Mouse (Mus musculus) CH12.LX (cell line): ENCODE results near the gene Slc29a4. TPM values are rescaled to one million over a fixed set of nuclear protein-coding genes. Genes with fewer than 3 reads are reported as not detected.

Experiments used
- DNase-seq: peaks from one replicate; pipeline ENCODE4 v3.0.0-alpha.2; 2013; ENCODE audit errors: extremely low read depth
- H3K27ac ChIP-seq: 2 replicates; pipeline ENCODE4 v1.5.1; 2012; ENCODE audit warnings: low read depth, mild to moderate bottlenecking, control low read depth, moderate library complexity; ENCODE audit not compliant: insufficient read depth
- H3K27me3 ChIP-seq: replicated peaks from 2 replicates; pipeline ENCODE3; 2012; ENCODE audit warnings: inconsistent platforms
- H3K36me3 ChIP-seq, 2 experiments: replicated peaks in 1 of 2; 2 replicates each; pipeline versions ENCODE3 to v1.6.1; 2012; ENCODE audit warnings: inconsistent platforms in 1 of 2, low read length in 1 of 2, mild to moderate bottlenecking in 1 of 2, mixed read lengths in 1 of 2, moderate library complexity in 1 of 2; ENCODE audit not compliant: control insufficient read depth in 1 of 2, insufficient read depth in 1 of 2
- H3K4me1 ChIP-seq, 2 experiments: 2 replicates each; pipeline ENCODE4 v1.6.1; 2012; ENCODE audit warnings: inconsistent platforms in 1 of 2, moderate library complexity in 1 of 2; ENCODE audit not compliant: insufficient read depth in 2 of 2, control insufficient read depth in 1 of 2
- H3K4me2 ChIP-seq: 2 replicates; pipeline ENCODE4 v1.6.1; 2012; ENCODE audit warnings: low read depth, mild to moderate bottlenecking, control low read depth; ENCODE audit not compliant: poor library complexity, insufficient read depth, severe bottlenecking
- H3K4me3 ChIP-seq, 3 experiments: fragments of 150-350 bp in 1 of 3; sonication (generic) in 1 of 3; replicated peaks in 1 of 3; 2 replicates each; pipeline versions ENCODE3 to v1.5.1; 2011 to 2012; ENCODE audit warnings: low read depth in 2 of 3, low read length in 2 of 3, mild to moderate bottlenecking in 2 of 3, moderate library complexity in 2 of 3, control low read depth in 1 of 3, improper control_type of control experiment in 1 of 3, inconsistent platforms in 1 of 3, mixed read lengths in 1 of 3; ENCODE audit not compliant: poor library complexity in 1 of 3
- H3K79me2 ChIP-seq: replicated peaks from 2 replicates; pipeline ENCODE4 v1.6.1; 2012; ENCODE audit warnings: mild to moderate bottlenecking, moderate library complexity; ENCODE audit not compliant: control insufficient read depth, poor library complexity, insufficient read depth, severe bottlenecking; ENCODE audit errors: extremely low read depth
- H3K9ac ChIP-seq: 2 replicates; pipeline ENCODE4 v1.6.1; 2012; ENCODE audit warnings: low read depth, mild to moderate bottlenecking, control low read depth, moderate library complexity; ENCODE audit not compliant: insufficient read depth
- H3K9me3 ChIP-seq: replicated peaks from 2 replicates; pipeline ENCODE3; 2012; ENCODE audit warnings: low read length, inconsistent platforms, mixed read lengths
- CHD1 ChIP-seq: IDR thresholded peaks from 2 replicates; pipeline ENCODE4 v1.6.1; 2012; ENCODE audit warnings: low read depth, low read length, improper control_type of control experiment, inconsistent platforms
- CHD2 ChIP-seq: IDR thresholded peaks from 2 replicates; pipeline ENCODE4 v1.6.1; 2011; ENCODE audit warnings: low read length, improper control_type of control experiment
- ETS1 ChIP-seq: conservative IDR thresholded peaks from 2 replicates; pipeline ENCODE4 v1.6.1; 2012; ENCODE audit warnings: low read depth, mild to moderate bottlenecking, inconsistent platforms, low read length, improper control_type of control experiment, moderate library complexity
- HCFC1 ChIP-seq: IDR thresholded peaks from 2 replicates; pipeline ENCODE4 v1.6.1; 2012; ENCODE audit warnings: low read depth, mild to moderate bottlenecking, inconsistent platforms, low read length, improper control_type of control experiment
- IRF4 ChIP-seq: IDR thresholded peaks from 2 replicates; pipeline ENCODE4 v1.6.1; 2014; ENCODE audit warnings: low read depth, mild to moderate bottlenecking, inconsistent platforms, low read length, improper control_type of control experiment
- JUN ChIP-seq: IDR thresholded peaks from 2 replicates; pipeline ENCODE4 v1.6.1; 2011; ENCODE audit warnings: low read depth, mild to moderate bottlenecking, low read length, improper control_type of control experiment, moderate library complexity; ENCODE audit not compliant: insufficient read depth
- JUND ChIP-seq: conservative IDR thresholded peaks from 2 replicates; pipeline ENCODE4 v1.6.1; 2011; ENCODE audit warnings: low read depth, low read length, improper control_type of control experiment
- MAZ ChIP-seq: IDR thresholded peaks from 2 replicates; pipeline ENCODE4 v1.6.1; 2012; ENCODE audit warnings: low read depth, mild to moderate bottlenecking, inconsistent platforms, low read length, improper control_type of control experiment, moderate library complexity
- NELFE ChIP-seq: IDR thresholded peaks from 2 replicates; pipeline ENCODE4 v1.6.1; 2011; ENCODE audit warnings: low read depth, low read length, improper control_type of control experiment
- PAX5 ChIP-seq: IDR thresholded peaks from 2 replicates; pipeline ENCODE4 v1.6.1; 2012; ENCODE audit warnings: low read length, inconsistent platforms, mixed read lengths
- POLR2AphosphoS2 ChIP-seq: IDR thresholded peaks from 2 replicates; pipeline ENCODE4 v1.6.1; 2011; ENCODE audit warnings: low read depth, low read length, improper control_type of control experiment
- RAD21 ChIP-seq: IDR thresholded peaks from 2 replicates; pipeline ENCODE4 v1.6.1; 2011; ENCODE audit warnings: low read depth, mild to moderate bottlenecking, low read length, improper control_type of control experiment, moderate library complexity
- RCOR1 ChIP-seq: conservative IDR thresholded peaks from 2 replicates; pipeline ENCODE4 v1.6.1; 2012; ENCODE audit warnings: low read depth, mild to moderate bottlenecking, inconsistent platforms, low read length, improper control_type of control experiment
- SIN3A ChIP-seq: IDR thresholded peaks from 2 replicates; pipeline ENCODE4 v1.6.1; 2012; ENCODE audit warnings: low read length, improper control_type of control experiment, inconsistent platforms
- SMC3 ChIP-seq: IDR thresholded peaks from 2 replicates; pipeline ENCODE4 v1.6.1; 2011; ENCODE audit warnings: low read depth, low read length, improper control_type of control experiment
- TBP ChIP-seq: conservative IDR thresholded peaks from 2 replicates; pipeline ENCODE4 v1.6.1; 2011; ENCODE audit warnings: low read depth, low read length, improper control_type of control experiment
- UBTF ChIP-seq: IDR thresholded peaks from 2 replicates; pipeline ENCODE4 v1.6.1; 2012; ENCODE audit warnings: low read depth, mild to moderate bottlenecking, inconsistent platforms, low read length, improper control_type of control experiment, moderate library complexity
- USF2 ChIP-seq: conservative IDR thresholded peaks from 2 replicates; pipeline ENCODE4 v1.6.1; 2011; ENCODE audit warnings: low read depth, low read length, improper control_type of control experiment
- ZC3H11A ChIP-seq: IDR thresholded peaks from 2 replicates; pipeline ENCODE4 v1.6.1; 2012; ENCODE audit warnings: low read depth, mild to moderate bottlenecking, inconsistent platforms, low read length, improper control_type of control experiment
- ZKSCAN1 ChIP-seq: IDR thresholded peaks from 2 replicates; pipeline ENCODE4 v1.6.1; 2012; ENCODE audit warnings: low read depth, inconsistent platforms, low read length, improper control_type of control experiment, borderline replicate concordance
- ZMIZ1 ChIP-seq: IDR thresholded peaks from 2 replicates; pipeline ENCODE4 v1.6.1; 2012; ENCODE audit warnings: low read depth, mild to moderate bottlenecking, inconsistent platforms, low read length, improper control_type of control experiment
- ZNF384 ChIP-seq: IDR thresholded peaks from 2 replicates; pipeline ENCODE4 v1.6.1; 2012; ENCODE audit warnings: low read depth, low read length, improper control_type of control experiment, inconsistent platforms
- dilution Hi-C: fragments of 300-500 bp; cut with MboI; formaldehyde crosslinking; loops from 2 replicates; pipeline ENCODE4 v1.14.3; 2020; ENCODE audit warnings: low sequenced_read_pairs; ENCODE audit not compliant: extremely low pct_unique_long_range_greater_than_20kb, extremely low pct_ligation_motif_present
- in situ Hi-C: fragments of 300-500 bp; cut with MboI; formaldehyde crosslinking; loops from 3 replicates; pipeline ENCODE4 v1.14.3; 2019; ENCODE audit warnings: low sequenced_read_pairs, low pct_ligation_motif_present, low pct_unique_long_range_greater_than_20kb, mixed read lengths
- polyA plus RNA-seq: library from polyadenylated mRNA; unstranded; fragments of >175 nt; gene quantifications from 2 replicates; pipeline ENCODE4 v1.2.1, GENCODE M21; 2012; ENCODE audit warnings: low read depth; ENCODE audit not compliant: insufficient read length
- total RNA-seq, 2 experiments: library from RNA; depleted of rRNA; stranded (reverse); fragments of 300-350 nt in 1 of 2; fragments of >200 nt in 1 of 2; gene quantifications; 2 replicates each; pipeline ENCODE4 v1.2.3; 2012 to 2014

The Slc29a4 gene
- total and polyA plus RNA-seq, 3 experiments: not detected

GRCm38 (mm10) chr5:142688866-142689265 is 3.4 kb upstream of the Slc29a4 start:
- Histone ChIP-seq H3K27ac (no peak overlapping the region), H3K4me1 (0 out of 4 replicates have a peak, but pooled peaks cover 0 to 2% of the 10 kb centered on the region in 2 experiments), H3K79me2 (no peaks in the 10 kb centered on the region), H3K27me3 (peaks cover 33% of the 10 kb centered on the region), H3K36me3 (no peaks in the 10 kb centered on the region), H3K9me3 (peaks cover 3% of the 10 kb centered on the region), H3K4me3 (no peak overlapping the region), H3K4me2 (no peak overlapping the region), H3K9ac (no peak overlapping the region)
- no peak for DNase-seq
- no peak for TF ChIP-seq CHD1
- TF ChIP-seq ZMIZ1: no peak
- no peak for TF ChIP-seq UBTF
- no peak for TF ChIP-seq HCFC1
- TF ChIP-seq USF2: no peak
- no peak for TF ChIP-seq ZKSCAN1
- TF ChIP-seq JUND: no peak
- no peak for TF ChIP-seq NELFE
- TF ChIP-seq SMC3: no peak
- TF ChIP-seq POLR2AphosphoS2: no peak
- TF ChIP-seq CHD2: no peak
- no peak for TF ChIP-seq ZNF384
- no peak for TF ChIP-seq RAD21
- TF ChIP-seq MAZ: no peak
- in situ Hi-C loops: no loop called here
- dilution Hi-C loops: no loop called here

- Histone ChIP-seq H3K27ac (no peak overlapping the region), H3K27me3 (peaks cover 33% of the 10 kb centered on the region), H3K4me1 (0 out of 4 replicates have a peak, but pooled peaks cover 0 to 1% of the 10 kb centered on the region in 2 experiments), H3K9ac (no peak overlapping the region), H3K9me3 (peaks cover 3% of the 10 kb centered on the region), H3K36me3 (no peaks in the 10 kb centered on the region), H3K79me2 (no peaks in the 10 kb centered on the region), H3K4me3 (no peak overlapping the region), H3K4me2 (no peak overlapping the region)
- no peak for DNase-seq
- dilution Hi-C loops: no loop called here
- in situ Hi-C loops: no loop called here
- TF ChIP-seq ZC3H11A (no peak), TBP (no peak), JUN (no peak), SMC3 (no peak), IRF4 (no peak), POLR2AphosphoS2 (no peak), SIN3A (no peak), RCOR1 (no peak), ZNF384 (no peak), ETS1 (no peak), PAX5 (no peak), USF2 (no peak)
These were observed 2.0 kb upstream of the Slc29a4 start for GRCm38 (mm10) chr5:142690343-142690742.
